Mouse (Mus musculus) lung, adult 2 months (tissue): ENCODE results near the gene Pdgfra.
A peak's percentile ranks its signal among the peaks of the same experiment; 100 is the strongest.

Source experiments
- CTCF ChIP-seq: fragments of 200-500 bp; IDR thresholded peaks from 2 replicates; pipeline ENCODE4 v1.5.1; 2011; ENCODE audit warnings: mild to moderate bottlenecking, low read length, control low read depth; ENCODE audit not compliant: insufficient read depth
- POLR2A ChIP-seq: fragments of 200-500 bp; IDR thresholded peaks from 2 replicates; pipeline ENCODE4 v1.6.1; 2011; ENCODE audit warnings: low read depth, mild to moderate bottlenecking, control low read depth, low read length, borderline replicate concordance; ENCODE audit errors: extremely low read depth

- peak; percentile 35 for TF ChIP-seq CTCF
- no peak for TF ChIP-seq POLR2A
Observed at GRCm38 (mm10) chr5:75238363-75238762, 86.3 kb downstream of the Pdgfra start.
